Mouse (Mus musculus): ENCODE measurements around the gene Apoc2. TPM values are rescaled to one million over a fixed set of nuclear protein-coding genes. Genes with fewer than 3 reads are reported as not detected.
"Not testable (repeated sequence)": the region's sequence is repeated elsewhere in the genome, so short reads cannot be mapped to it uniquely, and the experiment has no call there.

Apoc2 gene
- polyA plus RNA-seq, 1 experiment from 2014 or later: 0.23 TPM

GRCm38 (mm10) chr7:19686927-19687583, 9.3 kb upstream of the Apoc2 start:
- not testable (repeated sequence) for ATAC-seq; H3K4me1 ChIP-seq (replicated peaks); H3K9me3 ChIP-seq; H3K4me3 ChIP-seq (replicated peaks); H3K27me3 ChIP-seq; H3K4me2 ChIP-seq (replicated peaks); H3K36me3 ChIP-seq; H3K9ac ChIP-seq (replicated peaks); H3K27ac ChIP-seq
- WGBS: 81% methylated on average over 8 of the region's 8 CpGs

GRCm38 (mm10) chr7:19686521-19686920, 8.8 kb upstream of the Apoc2 start:
- no peaks in the 10 kb centered on the region for H3K27me3 ChIP-seq
- no peak overlapping the region for H3K27ac ChIP-seq
- H3K4me2 ChIP-seq (replicated peaks): no peak overlapping the region
- H3K36me3 ChIP-seq: no peaks in the 10 kb centered on the region
- no peak overlapping the region for H3K9ac ChIP-seq (replicated peaks)
- WGBS: 85% methylated on average over 6 of the region's 6 CpGs
- H3K9me3 ChIP-seq: no peaks in the 10 kb centered on the region
- H3K4me1 ChIP-seq (replicated peaks): no peaks in the 10 kb centered on the region
- ATAC-seq: no peak
- no peak overlapping the region for H3K4me3 ChIP-seq (replicated peaks)

- 73% methylated on average over 4 of the region's 4 CpGs for WGBS
- no peaks in the 10 kb centered on the region for H3K9me3 ChIP-seq
- no peak for ATAC-seq
- H3K4me1 ChIP-seq (replicated peaks): no peaks in the 10 kb centered on the region
- H3K27me3 ChIP-seq: no peaks in the 10 kb centered on the region
- no peaks in the 10 kb centered on the region for H3K36me3 ChIP-seq
- no peak overlapping the region for H3K4me2 ChIP-seq (replicated peaks)
- H3K4me3 ChIP-seq (replicated peaks): no peak overlapping the region
- no peak overlapping the region for H3K9ac ChIP-seq (replicated peaks)
- H3K27ac ChIP-seq: no peak overlapping the region
Measured at GRCm38 (mm10) chr7:19685374-19685773, 7.6 kb upstream of the Apoc2 start.

- Histone ChIP-seq H3K27ac (no peak overlapping the region), H3K4me2 (replicated peaks) (no peak overlapping the region), H3K4me3 (replicated peaks) (no peak overlapping the region), H3K27me3 (no peaks in the 10 kb centered on the region), H3K9ac (replicated peaks) (no peak overlapping the region), H3K36me3 (no peaks in the 10 kb centered on the region), H3K4me1 (replicated peaks) (no peaks in the 10 kb centered on the region), H3K9me3 (no peaks in the 10 kb centered on the region)
- no peak for ATAC-seq
- 90% methylated on average over 6 of the region's 6 CpGs for WGBS
Measured at GRCm38 (mm10) chr7:19683771-19684201, 6.0 kb upstream of the Apoc2 start.

GRCm38 (mm10) chr7:19682979-19683378, 5.2 kb upstream of the Apoc2 start:
- Histone ChIP-seq H3K27ac (no peak overlapping the region), H3K36me3 (no peaks in the 10 kb centered on the region), H3K9me3 (no peaks in the 10 kb centered on the region), H3K27me3 (no peaks in the 10 kb centered on the region), H3K9ac (replicated peaks) (no peak overlapping the region), H3K4me3 (replicated peaks) (no peak overlapping the region), H3K4me1 (replicated peaks) (no peaks in the 10 kb centered on the region), H3K4me2 (replicated peaks) (no peak overlapping the region)
- ATAC-seq: no peak
- WGBS: 81% methylated on average over 3 of the region's 3 CpGs

GRCm38 (mm10) chr7:19681202-19681694, 3.5 kb upstream of the Apoc2 start, which contains the start of the genes Gm44805 and Apoc4:
Gene Gm44805, minus strand, starts transcription at chr7:19681423.
Gene Apoc4, minus strand, starts transcription at chr7:19681479.
- H3K27ac ChIP-seq: no peak within 1 kb of the TSS
- no peak within 1 kb of the TSS for H3K9ac ChIP-seq (replicated peaks)
- no peak for ATAC-seq
- no peak within 1 kb of the TSS for H3K4me3 ChIP-seq (replicated peaks)
- H3K36me3 ChIP-seq: no peaks in the 10 kb centered on the region
- 68% methylated on average over 8 of the region's 8 CpGs for WGBS
- no peaks in the 10 kb centered on the region for H3K9me3 ChIP-seq
- H3K4me1 ChIP-seq (replicated peaks): no peaks in the 10 kb centered on the region
- no peaks in the 10 kb centered on the region for H3K27me3 ChIP-seq
- no peak within 1 kb of the TSS for H3K4me2 ChIP-seq (replicated peaks)

GRCm38 (mm10) chr7:19680702-19681101, 3.0 kb upstream of the Apoc2 start:
- 93% methylated on average over 2 of the region's 2 CpGs for WGBS

GRCm38 (mm10) chr7:19678901-19679300, 1.2 kb upstream of the Apoc2 start:
- Histone ChIP-seq H3K9me3 (no peaks in the 10 kb centered on the region), H3K27me3 (no peaks in the 10 kb centered on the region), H3K27ac (no peak overlapping the region), H3K36me3 (no peaks in the 10 kb centered on the region), H3K4me1 (replicated peaks) (no peaks in the 10 kb centered on the region), H3K9ac (replicated peaks) (no peak overlapping the region), H3K4me2 (replicated peaks) (no peak overlapping the region), H3K4me3 (replicated peaks) (no peak overlapping the region)
- 85% methylated on average over 3 of the region's 3 CpGs for WGBS
- no peak for ATAC-seq

More at GRCm38 (mm10) chr7:19680702-19681101, 3.0 kb upstream of the Apoc2 start:
- no peaks in the 10 kb centered on the region for H3K36me3 ChIP-seq
- no peak overlapping the region for H3K27ac ChIP-seq
- H3K9ac ChIP-seq (replicated peaks): no peak overlapping the region
- no peak overlapping the region for H3K4me3 ChIP-seq (replicated peaks)
- no peak overlapping the region for H3K4me2 ChIP-seq (replicated peaks)
- H3K9me3 ChIP-seq: no peaks in the 10 kb centered on the region
- H3K27me3 ChIP-seq: no peaks in the 10 kb centered on the region
- H3K4me1 ChIP-seq (replicated peaks): no peaks in the 10 kb centered on the region
- ATAC-seq: no peak

- WGBS: 75% methylated on average over 1 of the region's 1 CpGs
- H3K4me2 ChIP-seq (replicated peaks): no peak overlapping the region
- H3K4me1 ChIP-seq (replicated peaks): no peaks in the 10 kb centered on the region
- no peaks in the 10 kb centered on the region for H3K27me3 ChIP-seq
- H3K27ac ChIP-seq: no peak overlapping the region
- no peak overlapping the region for H3K4me3 ChIP-seq (replicated peaks)
- no peaks in the 10 kb centered on the region for H3K9me3 ChIP-seq
- no peaks in the 10 kb centered on the region for H3K36me3 ChIP-seq
- ATAC-seq: no peak
- no peak overlapping the region for H3K9ac ChIP-seq (replicated peaks)
Measured at GRCm38 (mm10) chr7:19676662-19677061, 1.1 kb downstream of the Apoc2 start.

- no peak overlapping the region for H3K9ac ChIP-seq (replicated peaks)
- no peak overlapping the region for H3K4me2 ChIP-seq (replicated peaks)
- no peak for ATAC-seq
Measured at GRCm38 (mm10) chr7:19675824-19676223, 1.9 kb downstream of the Apoc2 start.

GRCm38 (mm10) chr7:19673083-19673699, 4.5 kb downstream of the Apoc2 start:
- ATAC-seq: no peak
- H3K4me3 ChIP-seq (replicated peaks): no peak overlapping the region
- no peaks in the 10 kb centered on the region for H3K9me3 ChIP-seq
- no peaks in the 10 kb centered on the region for H3K36me3 ChIP-seq
- H3K9ac ChIP-seq (replicated peaks): no peak overlapping the region
- WGBS: 68% methylated on average over 14 of the region's 14 CpGs
- H3K27me3 ChIP-seq: 0 out of 2 replicates have a peak, but pooled peaks cover 3% of the 10 kb centered on the region
- peaks cover 5% of the 10 kb centered on the region; the same call in 1 of the 2 replicates for H3K4me1 ChIP-seq (replicated peaks)
- no peak overlapping the region for H3K27ac ChIP-seq
- no peak overlapping the region for H3K4me2 ChIP-seq (replicated peaks)

More at GRCm38 (mm10) chr7:19675824-19676223, 1.9 kb downstream of the Apoc2 start:
- H3K4me1 ChIP-seq (replicated peaks): no peaks in the 10 kb centered on the region
- no peaks in the 10 kb centered on the region for H3K36me3 ChIP-seq
- WGBS: 86% methylated on average over 10 of the region's 10 CpGs
- H3K4me3 ChIP-seq (replicated peaks): no peak overlapping the region
- no peaks in the 10 kb centered on the region for H3K27me3 ChIP-seq
- no peaks in the 10 kb centered on the region for H3K9me3 ChIP-seq
- no peak overlapping the region for H3K27ac ChIP-seq

- Histone ChIP-seq H3K27ac (no peak overlapping the region), H3K9ac (replicated peaks) (no peak overlapping the region)
Measured at GRCm38 (mm10) chr7:19671511-19671910, 6.2 kb downstream of the Apoc2 start.

More at GRCm38 (mm10) chr7:19671511-19671910, 6.2 kb downstream of the Apoc2 start:
- 0 out of 2 replicates have a peak, but pooled peaks cover 3% of the 10 kb centered on the region for H3K27me3 ChIP-seq
- no peaks in the 10 kb centered on the region for H3K36me3 ChIP-seq
- no peak for ATAC-seq
- H3K4me3 ChIP-seq (replicated peaks): no peak overlapping the region
- no peak overlapping the region for H3K4me2 ChIP-seq (replicated peaks)
- peaks cover 5% of the 10 kb centered on the region; the same call in 1 of the 2 replicates for H3K4me1 ChIP-seq (replicated peaks)
- H3K9me3 ChIP-seq: no peaks in the 10 kb centered on the region
- whole genome bisulfite sequencing: 72% methylated on average over 10 of the region's 10 CpGs
